Mouse (Mus musculus) bone marrow macrophage, adult 2 months (primary cell): ENCODE data around the gene Hnrnpa0. TPM values are rescaled to one million over a fixed set of nuclear protein-coding genes. Genes with fewer than 3 reads are reported as not detected.
A peak's percentile ranks its signal among the peaks of the same experiment; 100 is the strongest.

Experiments
- H3K27ac ChIP-seq: 2 replicates; pipeline ENCODE4 v1.5.1; 2012; ENCODE audit warnings: low read depth, low read length; ENCODE audit not compliant: insufficient read depth
- H3K4me1 ChIP-seq: 2 replicates; pipeline ENCODE4 v1.6.1; 2012; ENCODE audit warnings: low read length; ENCODE audit not compliant: control insufficient read depth, insufficient read depth
- H3K4me3 ChIP-seq: 2 replicates; pipeline ENCODE4 v1.5.1; 2012; ENCODE audit warnings: mild to moderate bottlenecking, low read length, moderate library complexity; ENCODE audit not compliant: insufficient read depth
- CTCF ChIP-seq: IDR thresholded peaks from 2 replicates; pipeline ENCODE4 v1.5.1; 2012; ENCODE audit warnings: low read depth, mild to moderate bottlenecking, low read length, moderate library complexity
- POLR2A ChIP-seq: IDR thresholded peaks from 2 replicates; pipeline ENCODE4 v1.6.1; 2012; ENCODE audit warnings: mild to moderate bottlenecking, low read depth, low read length, borderline replicate concordance
- polyA plus RNA-seq: library from polyadenylated mRNA; stranded (reverse); fragments of >200 nt; gene quantifications from 2 replicates; pipeline ENCODE4 v1.2.4, GENCODE M21; 2012; ENCODE audit not compliant: missing spikeins, insufficient read depth, insufficient read length

Hnrnpa0 gene
- 76.2 and 80.8 TPM in 2 replicates for polyA plus RNA-seq

DNA sequence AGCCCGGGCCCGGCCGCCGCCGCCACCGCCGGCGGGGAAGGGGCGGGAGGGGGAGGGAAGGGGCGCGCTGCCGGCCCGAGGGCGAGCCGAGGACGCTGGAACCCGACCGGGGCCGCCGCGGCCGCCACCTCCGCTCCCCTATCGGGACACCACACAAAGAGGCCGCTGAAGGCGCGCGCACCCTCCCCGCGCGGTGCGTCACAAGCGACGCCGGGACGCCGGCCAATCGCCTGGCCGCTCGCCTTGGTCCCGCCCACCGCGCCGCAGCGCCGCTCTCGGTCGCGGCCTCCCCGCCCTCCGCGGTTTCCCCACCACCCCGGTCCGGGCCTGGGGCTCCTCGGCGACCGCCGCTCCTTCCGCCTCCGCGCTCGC is at the start of gene Hnrnpa0:
Gene Hnrnpa0, minus strand, starts transcription at position 161 of the 372 bp plus-strand sequence.
- peak within 1 kb of the TSS; percentile 80 for H3K4me3 ChIP-seq
- H3K27ac ChIP-seq = peak within 1 kb of the TSS; percentile 92
- TF ChIP-seq POLR2A (no peak), CTCF (no peak)
- H3K4me1 ChIP-seq = peaks cover 20% of the 10 kb centered on the region

DNA sequence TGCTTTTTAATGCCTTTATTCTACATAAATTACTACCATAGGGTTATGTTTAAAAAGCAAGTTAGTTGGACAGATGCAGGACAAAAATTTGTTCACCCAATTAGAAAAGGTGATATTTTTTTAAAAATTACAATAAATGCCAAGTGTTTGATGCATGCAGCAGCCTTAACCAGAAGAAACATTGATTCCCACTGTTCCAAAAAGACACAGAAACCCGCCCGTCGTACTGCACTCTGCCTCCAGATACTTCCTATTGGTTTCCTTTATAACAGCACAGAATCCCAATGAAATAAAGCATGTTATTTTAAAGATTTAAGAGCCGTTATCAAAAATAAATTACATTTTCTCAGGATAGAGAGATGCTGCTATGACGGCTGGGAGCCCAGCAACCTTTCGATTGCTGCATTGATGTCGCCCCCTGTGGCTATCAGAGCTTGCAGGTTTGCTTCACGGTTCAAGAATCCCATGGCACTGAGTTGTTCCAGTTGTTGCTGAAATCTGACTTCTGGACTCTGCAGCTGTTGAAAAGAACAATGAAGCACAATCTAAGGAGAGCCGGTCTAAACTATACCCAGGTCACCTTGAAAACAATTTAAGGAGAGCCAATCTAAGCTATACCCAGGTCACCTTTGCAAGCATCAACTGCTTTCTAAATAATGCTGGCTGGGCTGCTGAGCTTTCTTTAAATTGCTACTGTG is 49.3 kb upstream of the Hnrnpa0 start:
- H3K27ac ChIP-seq = no peak overlapping the region
- H3K4me1 ChIP-seq = no peaks in the 10 kb centered on the region
- H3K4me3 ChIP-seq = no peak overlapping the region
- TF ChIP-seq POLR2A (no peak), CTCF (no peak)

DNA sequence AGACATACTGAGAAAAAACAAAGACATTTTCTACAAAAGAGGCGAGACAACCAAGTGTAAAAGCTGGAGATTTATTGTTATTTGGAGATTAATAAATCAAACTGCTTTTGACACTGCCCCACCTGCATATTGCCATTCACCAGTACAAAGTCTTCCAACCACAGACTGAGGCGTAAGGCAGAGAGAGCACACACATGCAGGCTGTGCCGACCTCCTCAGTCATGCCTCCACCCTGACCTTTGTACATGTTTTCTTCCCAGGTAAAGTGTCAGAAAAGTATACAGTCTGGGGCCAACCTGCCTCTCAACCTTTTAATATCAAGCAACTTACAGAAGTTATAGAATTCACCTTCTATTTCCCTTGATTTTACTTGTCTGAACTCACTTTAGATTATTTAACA is 47.7 kb upstream of the Hnrnpa0 start:
- no peaks in the 10 kb centered on the region for H3K4me1 ChIP-seq
- TF ChIP-seq POLR2A (no peak), CTCF (no peak)
- no peak overlapping the region for H3K4me3 ChIP-seq
- H3K27ac ChIP-seq = no peak overlapping the region

DNA sequence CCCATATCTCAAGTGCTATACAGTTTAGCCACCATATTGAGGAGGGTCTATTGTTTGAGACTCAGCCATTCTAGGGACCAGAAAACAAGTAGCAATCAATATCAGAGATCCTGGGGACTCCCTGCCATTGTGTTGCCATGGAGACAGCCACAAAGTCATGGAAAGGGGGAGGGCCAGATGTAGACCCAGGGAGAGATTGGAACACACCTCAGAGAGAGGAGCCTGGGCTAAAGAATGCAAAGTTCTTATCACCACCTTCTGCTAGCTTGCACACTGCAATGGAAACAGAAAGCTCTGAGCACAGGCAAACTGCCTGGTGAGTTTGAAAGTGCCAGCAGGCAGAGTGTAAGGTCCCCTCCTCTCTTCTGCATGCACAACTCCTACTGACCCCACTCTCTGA is 39.8 kb upstream of the Hnrnpa0 start:
- TF ChIP-seq CTCF (no peak), POLR2A (no peak)
- Histone ChIP-seq H3K4me1 (no peaks in the 10 kb centered on the region), H3K27ac (no peak overlapping the region), H3K4me3 (no peak overlapping the region)

DNA sequence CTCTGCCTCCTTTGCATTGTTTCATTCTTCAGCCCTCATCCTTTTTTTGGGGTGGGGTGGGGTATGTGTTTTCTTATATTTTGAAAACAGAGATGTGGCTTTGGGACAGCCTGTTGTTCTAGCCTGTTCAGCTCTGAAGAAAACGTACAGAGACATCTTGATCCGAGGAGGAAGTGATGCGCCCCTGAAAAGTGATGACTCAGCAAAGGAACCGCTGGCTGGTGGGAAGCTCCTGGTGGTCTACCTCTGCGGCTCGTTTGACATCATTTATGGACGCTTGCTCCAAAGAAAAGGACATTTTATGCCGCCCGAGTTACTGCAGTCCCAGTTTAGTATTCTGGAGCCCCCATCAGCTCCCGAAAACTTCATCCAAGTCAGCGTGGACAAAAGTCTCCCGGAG is 35.0 kb upstream of the Hnrnpa0 start:
- H3K4me3 ChIP-seq = no peak overlapping the region
- TF ChIP-seq CTCF (no peak), POLR2A (no peak)
- no peaks in the 10 kb centered on the region for H3K4me1 ChIP-seq
- no peak overlapping the region for H3K27ac ChIP-seq

DNA sequence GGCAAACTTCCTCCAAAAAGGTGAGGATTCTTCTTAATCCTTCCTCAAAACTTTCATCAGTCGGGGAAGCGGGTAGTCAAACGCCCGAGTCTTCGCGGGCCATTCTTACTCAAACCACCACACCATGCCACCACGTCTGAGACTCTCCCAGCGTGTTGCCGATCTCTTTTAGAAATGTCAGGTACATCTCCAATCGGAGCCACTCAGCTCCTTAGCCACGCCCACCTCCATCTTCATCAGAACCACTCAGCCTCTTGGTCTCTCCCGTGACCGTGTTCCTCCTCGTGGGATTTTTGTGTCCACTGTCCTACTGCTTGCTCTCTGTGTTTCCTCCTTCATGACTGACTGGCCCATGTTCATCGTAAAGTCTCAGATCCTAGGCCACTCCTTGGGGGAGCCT is 32.4 kb upstream of the Hnrnpa0 start:
- Histone ChIP-seq H3K4me3 (no peak overlapping the region), H3K4me1 (no peaks in the 10 kb centered on the region), H3K27ac (no peak overlapping the region)
- TF ChIP-seq POLR2A (no peak), CTCF (no peak)

DNA sequence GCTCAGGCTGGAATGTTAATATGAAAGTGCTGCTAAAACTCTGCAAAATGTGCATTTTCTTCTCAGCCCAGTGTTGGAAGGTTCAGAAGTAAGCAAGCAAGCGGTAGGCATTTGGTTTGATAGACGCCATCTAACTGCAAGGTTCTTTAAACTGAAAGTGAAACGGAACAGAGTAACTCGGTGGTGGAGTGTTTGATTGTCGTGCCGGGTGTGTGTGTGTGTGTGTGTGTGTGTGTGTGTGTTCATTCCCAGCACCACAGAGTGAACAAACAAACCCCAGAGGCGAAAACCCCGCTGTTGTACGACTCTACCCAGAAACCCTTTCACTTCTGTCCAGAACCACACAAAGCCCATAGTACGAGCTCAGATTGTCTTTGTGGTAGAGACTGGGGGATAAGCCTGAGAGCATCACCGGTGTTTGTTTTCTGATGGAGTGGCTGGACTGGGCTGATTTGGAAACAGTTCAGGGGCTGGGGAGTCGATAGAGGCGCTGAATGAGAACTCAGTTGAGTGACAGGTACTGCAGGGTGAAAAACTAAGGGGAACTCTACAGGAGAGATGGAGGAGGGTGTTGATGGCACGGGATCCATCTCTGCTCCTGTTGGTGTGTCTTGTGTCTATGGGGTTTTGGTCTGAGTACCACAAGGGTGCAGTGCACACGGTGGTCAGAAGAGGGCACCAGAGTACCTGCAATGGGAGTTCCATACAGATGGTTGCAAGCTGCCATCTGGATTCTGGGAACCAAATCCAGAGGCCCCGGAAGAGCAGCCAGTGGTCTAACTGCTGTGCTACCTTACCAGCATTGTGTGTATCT is 29.9 kb upstream of the Hnrnpa0 start:
- H3K4me3 ChIP-seq = peak overlapping the region; percentile 77
- H3K4me1 ChIP-seq = no peaks in the 10 kb centered on the region
- no peak for TF ChIP-seq POLR2A
- peak; percentile 79; the same call in 1 of the 2 replicates for TF ChIP-seq CTCF
- H3K27ac ChIP-seq = peak overlapping the region; percentile 22

DNA sequence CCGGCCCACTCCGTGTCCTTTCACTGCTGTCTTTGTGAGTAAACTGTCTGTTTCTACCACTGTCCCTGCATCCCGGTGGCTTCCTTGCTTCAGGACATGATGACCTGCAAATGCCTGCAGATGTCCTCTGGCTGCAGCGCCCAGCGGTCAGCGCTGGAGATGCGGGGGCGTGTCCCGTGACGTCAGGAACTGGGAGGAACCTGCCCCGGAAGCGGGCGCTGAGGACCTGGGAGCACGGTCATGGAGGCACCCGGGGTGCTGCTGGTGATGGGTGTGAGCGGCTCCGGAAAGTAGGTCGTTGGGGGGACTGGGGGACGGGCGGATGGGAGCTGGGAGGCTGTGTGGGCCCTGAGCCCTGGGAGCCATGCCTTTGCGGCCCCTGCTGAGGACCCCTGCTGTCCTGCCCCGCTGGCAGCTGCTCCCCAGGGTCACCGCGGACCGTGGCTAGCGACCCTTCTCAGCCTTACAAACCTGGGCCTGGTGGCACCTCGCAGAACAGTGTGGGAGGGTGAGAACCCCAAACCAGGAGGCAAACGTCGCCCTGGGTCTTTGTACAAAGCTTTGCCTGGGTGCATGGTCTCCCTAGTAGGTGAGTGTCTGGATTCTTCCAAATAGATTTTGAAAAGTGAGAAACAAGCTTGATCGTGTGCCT is 29.2 kb upstream of the Hnrnpa0 start, which contains the start of gene Idnk:
Gene Idnk, plus strand, starts transcription at position 203 of the 652 bp plus-strand sequence.
- peak within 1 kb of the TSS; percentile 77 for H3K4me3 ChIP-seq
- H3K27ac ChIP-seq = peak within 1 kb of the TSS; percentile 22
- TF ChIP-seq CTCF (no peak), POLR2A (no peak)
- H3K4me1 ChIP-seq = no peaks in the 10 kb centered on the region

DNA sequence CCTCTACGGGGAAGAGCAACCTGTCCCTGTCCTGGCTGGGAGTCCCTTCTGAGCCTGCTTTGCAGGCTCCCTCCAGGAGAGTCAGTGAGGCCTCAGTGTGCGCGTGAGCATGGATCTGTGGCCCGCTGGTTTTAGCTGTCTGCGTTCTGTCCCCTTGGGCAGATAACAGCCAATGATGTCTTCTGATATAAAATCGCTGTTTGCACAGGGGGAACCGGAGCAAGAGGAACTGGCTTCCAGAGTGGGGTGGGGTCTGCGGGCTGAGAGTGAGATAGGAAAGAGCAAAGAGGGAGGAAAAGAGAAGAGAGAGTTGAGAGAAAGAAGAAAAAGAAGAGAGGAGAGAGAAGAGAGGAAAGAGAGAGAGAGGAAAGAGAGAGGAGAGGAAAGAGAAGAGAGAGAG is 28.7 kb upstream of the Hnrnpa0 start:
- Histone ChIP-seq H3K4me1 (no peaks in the 10 kb centered on the region), H3K4me3 (peak overlapping the region; percentile 77), H3K27ac (no peak overlapping the region)
- TF ChIP-seq CTCF (no peak), POLR2A (no peak)
